Mouse (Mus musculus) retina, adult 2 months (tissue): Measurements from ENCODE around the gene Vmn1r62.
"Not testable (repeated sequence)": the region's sequence is repeated elsewhere in the genome, so short reads cannot be mapped to it uniquely, and the experiment has no call there.

ENCODE experiments used
- DNase-seq: peaks from one replicate; pipeline ENCODE4 v3.0.0-alpha.2; 2012; ENCODE audit warnings: low read depth, low spot score

Gene Vmn1r62

GRCm38 (mm10) chr7:5673331-5673730 is at the start of gene Vmn1r62:
Gene Vmn1r62 (plus strand): TSS chr7:5673631.
- not testable (repeated sequence) for DNase-seq
